Mouse (Mus musculus) forebrain, embryonic 16.5 days (tissue): Measurements from ENCODE around the gene Ghr. TPM values are rescaled to one million over a fixed set of nuclear protein-coding genes. Genes with fewer than 3 reads are reported as not detected.

Experiments used
- ATAC-seq: fragments of 200-750 bp; cut with Nextera tagmentation; 2 replicates; pipeline ENCODE4 v1.8.0; 2017; ENCODE audit warnings: mild to moderate bottlenecking, moderate library complexity
- H3K27ac ChIP-seq: fragments of 300-500 bp; sonication (generic); 2 replicates; pipeline ENCODE4 v1.5.1; 2014; ENCODE audit warnings: low read length, control low read depth
- H3K27me3 ChIP-seq: fragments of 300-500 bp; sonication (generic); replicated peaks from 2 replicates; pipeline ENCODE4 v1.6.1; 2014; ENCODE audit warnings: low read length; ENCODE audit not compliant: control insufficient read depth, insufficient read depth
- H3K36me3 ChIP-seq: fragments of 300-500 bp; sonication (generic); 2 replicates; pipeline ENCODE4 v1.6.1; 2014; ENCODE audit not compliant: control insufficient read depth, insufficient read depth
- H3K4me1 ChIP-seq: fragments of 300-500 bp; sonication (generic); replicated peaks from 2 replicates; pipeline ENCODE4 v1.6.1; 2014; ENCODE audit warnings: low read length; ENCODE audit not compliant: control insufficient read depth, insufficient read depth
- H3K4me2 ChIP-seq: fragments of 300-500 bp; sonication (generic); 2 replicates; pipeline ENCODE4 v1.6.1; 2014; ENCODE audit warnings: mild to moderate bottlenecking, low read length, control low read depth
- H3K4me3 ChIP-seq: fragments of 300-500 bp; sonication (generic); replicated peaks from 2 replicates; pipeline ENCODE4 v1.5.1; 2014; ENCODE audit warnings: mild to moderate bottlenecking, low read length, control low read depth
- H3K9ac ChIP-seq: fragments of 300-500 bp; sonication (generic); replicated peaks from 2 replicates; pipeline ENCODE4 v1.6.1; 2014; ENCODE audit warnings: low read depth, low read length, control low read depth
- H3K9me3 ChIP-seq: fragments of 300-500 bp; sonication (generic); 2 replicates; pipeline ENCODE4 v1.6.1; 2016; ENCODE audit warnings: low read length; ENCODE audit not compliant: control insufficient read depth
- WGBS: fragments of 180-500 bp; shearing (Covaris S2); extraction: QIAGEN DNeasy Blood & Tissue Kit; methylation state at CpG from one replicate; pipeline ENCODE4 v1.1.7; 2014; 5-methylcytosine and 5-hydroxymethylcytosine counted together
- polyA plus RNA-seq: library from polyadenylated mRNA; unstranded; fragments of >200 nt; fragmentation: Nextera tagmentation; extraction: Ambion mirVana; gene quantifications from 2 replicates; pipeline ENCODE4 v1.2.1, GENCODE M21; 2015

The Ghr gene
- polyA plus RNA-seq, 1 experiment from 2014 or later: 5.9 TPM

DNA sequence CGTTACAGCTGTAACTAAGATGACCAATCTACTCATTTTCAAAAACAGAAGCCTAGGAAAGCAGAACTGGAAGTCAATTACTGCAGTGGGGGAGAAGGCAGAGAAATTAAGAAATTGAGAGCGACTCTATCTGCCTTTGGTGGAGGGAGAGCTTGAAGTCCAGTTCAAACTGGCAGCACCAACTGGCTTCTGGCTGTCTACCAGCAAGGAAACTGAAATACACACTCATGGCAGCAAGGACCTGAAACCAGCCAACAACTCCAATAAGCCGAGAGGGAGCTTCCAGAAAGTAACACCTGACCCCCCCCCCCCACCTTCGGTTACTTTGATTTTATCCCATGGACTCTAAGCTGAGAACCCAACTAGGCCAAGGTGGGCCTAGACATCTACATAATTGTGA lies 114.1 kb downstream of the Ghr start:
- H3K4me1 ChIP-seq: no peaks in the 10 kb centered on the region
- 93% methylated on average over 4 of the region's 4 CpGs for WGBS
- no peaks in the 10 kb centered on the region for H3K36me3 ChIP-seq
- H3K27me3 ChIP-seq: no peaks in the 10 kb centered on the region
- H3K4me2 ChIP-seq: no peak overlapping the region
- H3K27ac ChIP-seq: no peak overlapping the region
- H3K9ac ChIP-seq: no peak overlapping the region
- ATAC-seq: no peak
- no peak overlapping the region for H3K4me3 ChIP-seq
- no peaks in the 10 kb centered on the region for H3K9me3 ChIP-seq

DNA sequence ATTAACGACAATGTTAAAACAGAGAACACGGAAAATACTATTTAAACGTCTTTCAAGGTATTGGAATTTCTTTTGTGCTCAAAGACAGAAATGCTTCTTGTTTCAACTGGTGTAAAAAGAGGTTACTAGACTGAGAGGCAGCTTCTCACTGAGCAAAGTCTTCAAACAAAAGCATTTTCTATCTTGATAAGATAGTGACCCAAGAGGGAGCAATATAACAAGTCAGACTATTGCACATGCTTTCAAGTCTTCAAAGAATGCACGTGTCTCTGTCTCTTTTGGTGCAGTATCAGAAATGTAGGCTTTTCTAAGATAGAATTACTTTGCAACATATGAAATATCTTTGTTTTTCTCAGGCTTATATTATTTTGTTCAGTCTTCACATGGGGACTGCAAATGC lies 116.7 kb downstream of the Ghr start:
- no peak for ATAC-seq
- Histone ChIP-seq H3K9ac (no peak overlapping the region), H3K27ac (no peak overlapping the region), H3K27me3 (no peaks in the 10 kb centered on the region), H3K4me3 (no peak overlapping the region), H3K4me1 (no peaks in the 10 kb centered on the region), H3K4me2 (no peak overlapping the region), H3K9me3 (no peaks in the 10 kb centered on the region), H3K36me3 (no peaks in the 10 kb centered on the region)
- 83% methylated on average over 4 of the region's 4 CpGs for WGBS

DNA sequence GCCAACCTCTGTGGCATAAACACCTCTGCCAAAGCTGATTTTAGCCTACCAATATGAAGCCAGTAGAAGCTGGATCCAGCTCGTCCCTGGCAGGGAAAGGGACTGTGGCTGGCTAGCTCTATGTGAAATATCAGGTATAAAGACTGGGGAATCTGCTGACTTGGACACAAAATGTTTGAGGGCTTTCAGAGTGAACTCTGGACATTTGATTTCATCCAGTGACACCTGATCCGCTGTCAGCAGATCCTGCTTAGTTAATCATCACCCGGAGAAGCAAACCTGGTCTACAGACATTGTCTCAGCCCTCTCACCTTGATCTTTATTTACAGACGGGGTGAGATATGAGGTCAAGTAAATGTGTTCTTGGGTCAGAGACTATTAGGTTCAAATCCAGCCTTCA lies 118.5 kb downstream of the Ghr start:
- no peak for ATAC-seq
- Histone ChIP-seq H3K27ac (no peak overlapping the region), H3K9ac (no peak overlapping the region), H3K4me2 (no peak overlapping the region), H3K27me3 (no peaks in the 10 kb centered on the region), H3K9me3 (no peaks in the 10 kb centered on the region), H3K36me3 (no peaks in the 10 kb centered on the region), H3K4me3 (no peak overlapping the region), H3K4me1 (no peaks in the 10 kb centered on the region)
- WGBS: 83% methylated on average over 4 of the region's 4 CpGs

DNA sequence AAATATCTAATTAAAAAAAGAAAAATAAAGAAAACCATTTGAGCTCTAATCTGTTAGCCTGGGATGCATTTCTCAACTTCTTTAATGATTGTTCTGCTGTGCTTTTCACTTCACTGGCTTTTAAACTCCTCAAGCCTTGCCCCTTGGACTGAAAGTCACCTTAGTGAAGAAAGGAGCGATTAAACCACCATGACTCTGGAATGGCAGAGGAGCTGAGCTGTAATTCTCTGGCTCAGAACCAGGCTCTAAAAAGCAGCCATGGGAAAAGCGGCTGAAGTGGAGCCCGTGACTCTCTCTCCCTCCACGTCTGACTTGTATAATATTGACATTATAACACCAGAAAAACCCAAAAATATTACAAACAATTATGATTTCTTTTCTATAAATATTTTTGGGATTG lies 126.7 kb downstream of the Ghr start:
- no peak overlapping the region for H3K4me3 ChIP-seq
- no peak overlapping the region for H3K4me2 ChIP-seq
- no peaks in the 10 kb centered on the region for H3K36me3 ChIP-seq
- no peak overlapping the region for H3K9ac ChIP-seq
- H3K9me3 ChIP-seq: no peaks in the 10 kb centered on the region
- H3K27me3 ChIP-seq: no peaks in the 10 kb centered on the region
- no peaks in the 10 kb centered on the region for H3K4me1 ChIP-seq
- H3K27ac ChIP-seq: no peak overlapping the region
- no peak for ATAC-seq
- WGBS: 72% methylated on average over 4 of the region's 4 CpGs

DNA sequence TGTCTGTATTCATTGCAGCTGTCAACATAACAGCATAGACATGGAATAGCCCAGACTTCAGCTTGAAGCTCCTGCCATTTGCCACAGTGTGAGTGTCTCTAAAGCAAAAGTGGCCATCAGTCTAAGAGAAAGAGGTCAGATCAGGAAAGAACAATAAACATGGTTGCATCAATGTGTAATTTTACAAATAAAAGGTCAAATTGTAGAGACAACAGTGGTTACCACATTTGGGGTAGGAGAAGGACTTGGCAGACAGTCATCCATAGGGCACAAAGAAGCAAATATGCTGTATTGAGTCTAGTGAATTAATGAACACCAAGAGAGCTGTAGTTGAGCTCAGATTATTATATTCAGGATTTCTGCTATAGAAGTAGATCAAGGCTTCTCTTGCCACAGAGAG lies 127.7 kb downstream of the Ghr start:
- H3K9me3 ChIP-seq: no peaks in the 10 kb centered on the region
- H3K4me1 ChIP-seq: no peaks in the 10 kb centered on the region
- H3K27ac ChIP-seq: no peak overlapping the region
- no peak for ATAC-seq
- no peaks in the 10 kb centered on the region for H3K27me3 ChIP-seq
- no peak overlapping the region for H3K9ac ChIP-seq
- H3K4me3 ChIP-seq: no peak overlapping the region
- no peak overlapping the region for H3K4me2 ChIP-seq
- H3K36me3 ChIP-seq: no peaks in the 10 kb centered on the region

DNA sequence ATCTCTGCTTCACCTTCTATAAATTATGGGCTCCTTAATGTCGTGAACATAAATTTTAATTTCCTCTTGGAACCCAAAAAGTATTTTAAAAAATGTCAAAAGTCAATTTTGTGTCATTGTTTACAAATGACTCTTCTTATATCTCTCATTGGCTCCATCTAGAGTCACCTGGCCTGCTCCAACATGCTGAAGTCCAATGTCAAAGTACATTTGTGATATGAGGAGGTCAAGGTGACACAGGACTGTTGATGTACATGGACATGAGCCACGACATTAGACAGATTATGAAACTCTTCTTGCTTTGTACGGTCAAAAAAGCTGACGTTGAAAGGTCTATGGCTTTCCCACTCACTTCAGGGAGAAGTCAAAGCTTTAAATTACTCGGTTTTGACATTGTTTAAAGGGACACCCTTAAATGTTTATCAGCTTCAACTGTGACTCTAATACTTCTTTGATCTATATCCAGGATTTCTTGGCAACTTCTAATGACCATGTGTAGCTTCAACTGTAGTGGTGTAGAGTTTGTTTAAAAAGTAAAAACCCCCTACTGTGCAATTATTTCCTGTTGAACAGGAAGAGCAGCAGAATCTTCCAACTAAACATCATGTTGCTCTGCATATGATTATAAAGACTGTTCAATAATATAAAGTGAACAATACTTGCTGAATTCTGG lies 131.1 kb downstream of the Ghr start:
- no peak overlapping the region for H3K4me2 ChIP-seq
- H3K36me3 ChIP-seq: no peaks in the 10 kb centered on the region
- no peak overlapping the region for H3K4me3 ChIP-seq
- H3K9ac ChIP-seq: no peak overlapping the region
- H3K9me3 ChIP-seq: no peaks in the 10 kb centered on the region
- ATAC-seq: no peak
- H3K27ac ChIP-seq: no peak overlapping the region
- 82% methylated on average over 5 of the region's 5 CpGs for WGBS
- no peaks in the 10 kb centered on the region for H3K27me3 ChIP-seq
- no peaks in the 10 kb centered on the region for H3K4me1 ChIP-seq

DNA sequence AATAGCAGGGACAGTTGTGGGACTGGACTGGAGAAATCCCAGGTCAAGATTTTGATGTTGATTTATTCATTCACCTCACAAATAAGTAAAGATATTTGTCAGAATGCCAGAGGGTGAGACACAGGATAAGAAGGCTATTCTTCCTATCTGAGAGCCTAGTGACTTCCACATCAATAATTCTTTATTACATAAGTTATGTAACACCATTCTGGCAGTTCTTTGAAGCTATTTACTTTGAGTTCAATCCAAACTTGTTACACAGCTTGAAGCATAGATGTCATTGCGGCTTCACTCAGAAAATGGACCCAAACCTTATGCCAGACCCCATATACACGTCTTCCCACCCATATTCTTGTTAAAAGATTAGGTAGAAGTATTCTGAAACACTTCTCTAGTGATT lies 133.7 kb downstream of the Ghr start:
- H3K36me3 ChIP-seq: no peaks in the 10 kb centered on the region
- H3K9ac ChIP-seq: no peak overlapping the region
- no peak overlapping the region for H3K4me2 ChIP-seq
- H3K27me3 ChIP-seq: no peaks in the 10 kb centered on the region
- no peaks in the 10 kb centered on the region for H3K9me3 ChIP-seq
- H3K27ac ChIP-seq: no peak overlapping the region
- H3K4me3 ChIP-seq: no peak overlapping the region
- no peak for ATAC-seq
- H3K4me1 ChIP-seq: no peaks in the 10 kb centered on the region
- 55% methylated on average over 2 of the region's 2 CpGs for WGBS

DNA sequence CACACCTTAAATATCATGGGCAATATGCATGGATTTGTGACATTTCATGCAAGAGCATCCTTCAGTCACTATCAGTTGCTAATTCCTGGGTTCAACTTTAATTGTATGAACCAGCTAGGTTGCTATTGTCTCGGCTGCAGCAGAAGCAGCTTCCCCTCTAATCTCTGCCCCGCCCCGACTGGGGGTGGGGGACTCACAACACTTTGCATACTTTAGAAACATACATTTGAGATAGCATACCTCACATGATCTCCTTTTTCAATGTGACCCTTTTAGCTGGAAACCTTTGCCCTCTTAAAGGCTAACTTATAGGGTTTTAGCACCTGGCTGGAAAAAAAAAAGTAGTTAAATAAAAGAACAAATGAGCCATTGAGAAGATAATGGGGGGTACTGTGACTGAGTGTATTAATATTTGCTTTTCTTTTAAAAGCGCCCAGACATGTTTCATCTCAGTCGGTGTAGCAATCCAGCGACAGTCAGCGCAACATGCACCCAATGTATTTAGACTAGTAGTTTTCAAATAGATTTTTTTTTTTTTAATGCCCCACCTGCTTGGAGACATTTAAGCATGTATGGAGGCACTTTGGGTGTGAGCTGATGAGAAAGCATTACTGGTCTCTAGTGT lies 137.9 kb downstream of the Ghr start:
- no peaks in the 10 kb centered on the region for H3K27me3 ChIP-seq
- WGBS: 73% methylated on average over 7 of the region's 7 CpGs

DNA sequence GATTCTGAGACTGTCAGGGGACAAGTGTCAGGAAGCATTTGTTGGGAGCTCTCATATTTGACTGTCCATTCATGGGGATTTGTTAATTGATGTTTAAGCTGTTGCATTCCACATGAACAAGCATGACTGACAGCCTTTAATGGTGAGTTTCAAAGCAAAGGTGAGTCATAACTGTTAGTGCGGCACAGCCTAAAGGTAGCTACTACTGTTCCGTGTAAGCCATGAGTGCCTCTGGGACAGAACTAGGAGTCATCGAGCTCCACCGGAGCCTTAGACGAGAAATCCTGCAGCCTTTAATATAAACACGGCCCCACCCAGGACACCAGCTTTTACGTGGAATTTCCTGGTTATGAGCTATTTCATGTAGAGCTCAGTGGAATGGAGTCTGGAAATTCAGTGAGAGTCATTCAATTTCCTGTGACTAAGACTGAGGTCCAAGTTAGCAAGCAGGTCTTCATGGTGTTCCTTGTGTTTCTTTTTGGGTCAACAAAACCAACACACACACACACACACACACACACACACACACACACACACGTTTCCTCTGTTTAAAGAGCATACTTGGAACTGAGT lies 138.8 kb downstream of the Ghr start:
- 85% methylated on average over 8 of the region's 8 CpGs for WGBS
- no peak overlapping the region for H3K4me3 ChIP-seq
- ATAC-seq: no peak
- no peaks in the 10 kb centered on the region for H3K9me3 ChIP-seq
- no peaks in the 10 kb centered on the region for H3K27me3 ChIP-seq
- H3K9ac ChIP-seq: no peak overlapping the region
- H3K4me2 ChIP-seq: no peak overlapping the region
- no peak overlapping the region for H3K27ac ChIP-seq
- H3K36me3 ChIP-seq: no peaks in the 10 kb centered on the region
- H3K4me1 ChIP-seq: no peaks in the 10 kb centered on the region

More for the DNA sequence above, 137.9 kb downstream of the Ghr start:
- H3K4me3 ChIP-seq: no peak overlapping the region
- no peaks in the 10 kb centered on the region for H3K9me3 ChIP-seq
- no peak overlapping the region for H3K27ac ChIP-seq
- no peaks in the 10 kb centered on the region for H3K36me3 ChIP-seq
- no peaks in the 10 kb centered on the region for H3K4me1 ChIP-seq
- no peak for ATAC-seq
- H3K4me2 ChIP-seq: no peak overlapping the region
- H3K9ac ChIP-seq: no peak overlapping the region
